Mouse (Mus musculus): ENCODE measurements at regions not wholly inside any gene's neighbourhood (a gene's known extent, or its start where the extent isn't known, plus 50 kb on each side); places are given as distances from the start of the nearest gene placed in this dataset.

DNA sequence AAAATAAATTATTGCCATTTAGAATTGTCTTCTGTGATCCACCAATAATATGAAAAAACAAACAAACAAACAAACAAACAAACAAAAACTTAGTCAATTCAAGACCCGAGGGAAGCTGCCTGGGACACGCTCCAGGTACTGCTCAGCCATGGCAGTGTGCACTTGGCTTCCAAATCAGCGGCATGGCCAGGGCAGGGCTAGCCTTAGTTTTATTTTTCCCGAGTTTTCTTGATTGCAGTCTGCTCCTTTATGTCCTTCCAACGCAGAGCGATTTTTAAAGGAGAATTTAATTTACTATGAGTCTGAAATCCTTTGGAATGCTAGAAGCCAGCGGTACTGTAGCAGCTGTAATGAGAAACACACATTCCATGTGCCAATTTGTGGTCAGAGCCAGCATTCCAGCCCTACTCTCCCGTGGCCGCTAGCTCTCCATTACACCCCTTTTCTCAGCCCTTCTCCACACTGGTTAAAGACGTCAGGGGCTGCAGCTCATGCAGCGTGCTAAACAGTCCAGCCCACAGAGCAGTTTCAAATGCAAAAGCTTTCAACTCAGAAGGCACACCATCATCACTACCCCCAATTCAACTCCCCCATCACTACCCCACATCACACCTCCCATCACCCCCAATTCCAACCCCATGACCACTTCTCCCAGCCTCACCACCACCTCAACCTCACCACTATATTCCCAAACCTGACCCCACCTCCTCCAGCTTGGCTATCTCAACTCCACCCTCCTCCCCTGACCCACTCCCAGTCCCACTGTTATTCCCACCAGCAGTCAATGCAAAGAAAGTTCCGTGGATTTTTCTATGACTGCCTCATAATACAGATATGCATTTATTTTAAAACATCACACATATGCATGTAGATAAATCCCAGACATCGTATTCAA is 187.9 kb upstream of the Gas1 start:
- H3K27ac ChIP-seq: no peak overlapping the region
- peak; percentile 93 for DNase-seq (ENCODE audit: low spot score)
- H3K4me3 ChIP-seq (replicated peaks; ENCODE audit: low read depth, low read length): no peak overlapping the region
- no peaks in the 10 kb centered on the region for H3K36me3 ChIP-seq (ENCODE audit: insufficient read depth, low read length)
- H3K9me3 ChIP-seq (replicated peaks; ENCODE audit: low read length): no peaks in the 10 kb centered on the region
- H3K4me1 ChIP-seq (replicated peaks; ENCODE audit: insufficient read depth, low read length): no peaks in the 10 kb centered on the region; the same call in 1 of the 2 replicates
- WGBS: 31% methylated on average over 13 of the region's 13 CpGs
- no peak overlapping the region for H3K9ac ChIP-seq (ENCODE audit: low read depth, low read length)
- no peak for TF ChIP-seq CTCF (IDR thresholded peaks at IDR 0.05; ENCODE audit: low read depth)
- ATAC-seq (replicated peaks; ENCODE audit: low FRiP score, low read depth): peak; percentile 59; the same call in 1 of the 2 replicates
- 0 out of 2 replicates have a peak overlapping the region, but pooled peaks have one; percentile 7 for H3K4me2 ChIP-seq (ENCODE audit: low read length)
- no peaks in the 10 kb centered on the region for H3K27me3 ChIP-seq (ENCODE audit: insufficient read depth, low read length)

DNA sequence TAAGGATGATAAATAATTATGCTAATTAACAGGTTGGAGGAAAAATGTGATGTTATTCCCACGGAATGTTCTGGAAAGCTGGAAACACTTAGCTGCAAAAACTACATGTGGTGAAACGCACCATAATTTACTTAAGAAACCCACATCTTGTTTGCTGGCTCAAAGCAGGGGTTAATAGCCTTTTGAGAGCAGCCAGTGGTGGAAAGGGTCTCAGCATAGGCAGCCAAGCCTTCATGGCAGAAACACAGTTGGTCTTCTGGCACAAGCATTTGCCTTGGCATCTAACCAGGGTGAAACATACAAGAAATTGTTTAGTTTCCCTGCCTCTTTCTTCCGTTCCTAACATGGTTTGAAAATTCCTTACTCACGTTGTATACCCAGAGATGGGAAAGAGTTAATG is 192.1 kb upstream of the Gas1 start:
- Histone ChIP-seq H3K4me3 (replicated peaks; ENCODE audit: low read depth, low read length) (no peak overlapping the region), H3K27ac (no peak overlapping the region), H3K4me1 (replicated peaks; ENCODE audit: insufficient read depth, low read length) (no peaks in the 10 kb centered on the region; the same call in 1 of the 2 replicates), H3K9ac (ENCODE audit: low read depth, low read length) (no peak overlapping the region), H3K9me3 (replicated peaks; ENCODE audit: low read length) (no peaks in the 10 kb centered on the region), H3K27me3 (ENCODE audit: insufficient read depth, low read length) (no peaks in the 10 kb centered on the region), H3K4me2 (ENCODE audit: low read length) (no peak overlapping the region), H3K36me3 (ENCODE audit: insufficient read depth, low read length) (no peaks in the 10 kb centered on the region)
- no peak for TF ChIP-seq CTCF (IDR thresholded peaks at IDR 0.05; ENCODE audit: low read depth)
- no peak for DNase-seq (ENCODE audit: low spot score)
- ATAC-seq (replicated peaks; ENCODE audit: low FRiP score, low read depth): no peak
- 76% methylated on average over 4 of the region's 4 CpGs for WGBS

DNA sequence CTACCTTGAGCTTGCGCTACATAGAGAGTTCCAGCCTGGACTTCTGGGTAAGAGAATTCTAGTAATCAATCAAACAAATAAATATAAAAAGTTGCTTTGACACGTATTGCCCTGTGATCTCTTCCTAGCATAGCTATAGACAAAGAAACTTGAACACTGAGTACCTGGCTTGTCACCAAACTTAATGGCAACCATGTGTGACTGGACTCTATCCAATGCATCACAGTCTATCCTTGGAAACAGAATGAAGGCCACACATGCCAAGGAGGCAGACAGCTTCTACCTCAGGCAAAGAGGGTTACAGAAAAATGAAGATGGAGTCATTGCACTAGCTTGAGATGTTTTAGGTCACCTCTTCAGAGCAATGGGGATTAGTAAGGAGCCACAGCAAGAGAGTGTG is 194.5 kb upstream of the Gas1 start:
- no peaks in the 10 kb centered on the region for H3K27me3 ChIP-seq (ENCODE audit: insufficient read depth, low read length)
- TF ChIP-seq CTCF (IDR thresholded peaks at IDR 0.05; ENCODE audit: low read depth): no peak
- WGBS: 81% methylated on average over 2 of the region's 2 CpGs
- no peak for ATAC-seq (replicated peaks; ENCODE audit: low FRiP score, low read depth)
- no peak overlapping the region for H3K27ac ChIP-seq
- no peak overlapping the region for H3K4me3 ChIP-seq (replicated peaks; ENCODE audit: low read depth, low read length)
- H3K36me3 ChIP-seq (ENCODE audit: insufficient read depth, low read length): no peaks in the 10 kb centered on the region
- no peak for DNase-seq (ENCODE audit: low spot score)
- H3K9ac ChIP-seq (ENCODE audit: low read depth, low read length): no peak overlapping the region
- no peaks in the 10 kb centered on the region for H3K4me1 ChIP-seq (replicated peaks; ENCODE audit: insufficient read depth, low read length)
- no peaks in the 10 kb centered on the region for H3K9me3 ChIP-seq (replicated peaks; ENCODE audit: low read length)
- H3K4me2 ChIP-seq (ENCODE audit: low read length): no peak overlapping the region

DNA sequence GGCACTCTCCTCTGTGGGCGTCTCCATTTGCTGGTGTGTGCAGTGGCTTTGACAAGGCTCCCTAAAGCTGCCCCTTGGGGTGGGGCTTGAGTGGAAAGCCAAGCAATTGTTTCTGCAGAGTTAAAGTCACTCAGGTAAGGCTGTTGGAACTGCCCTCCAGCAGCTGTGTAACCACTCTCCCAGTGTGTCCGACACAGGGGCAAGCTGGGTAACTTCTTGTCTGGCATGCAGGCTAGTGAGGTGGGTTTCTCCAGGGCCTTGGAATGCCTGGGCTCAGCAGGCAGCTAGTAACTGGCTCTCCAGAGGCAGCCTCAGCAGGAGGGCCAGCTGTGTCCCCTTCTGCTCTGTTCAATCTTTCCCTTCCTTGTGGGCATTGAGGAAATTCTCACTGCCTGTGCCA is 199.5 kb upstream of the Gas1 start:
- Histone ChIP-seq H3K9ac (ENCODE audit: low read depth, low read length) (no peak overlapping the region), H3K4me1 (replicated peaks; ENCODE audit: insufficient read depth, low read length) (no peaks in the 10 kb centered on the region; the same call in 1 of the 2 replicates), H3K9me3 (replicated peaks; ENCODE audit: low read length) (no peaks in the 10 kb centered on the region), H3K36me3 (ENCODE audit: insufficient read depth, low read length) (no peaks in the 10 kb centered on the region), H3K27me3 (ENCODE audit: insufficient read depth, low read length) (no peaks in the 10 kb centered on the region), H3K4me3 (replicated peaks; ENCODE audit: low read depth, low read length) (no peak overlapping the region), H3K27ac (no peak overlapping the region), H3K4me2 (ENCODE audit: low read length) (no peak overlapping the region)
- TF ChIP-seq CTCF (IDR thresholded peaks at IDR 0.05; ENCODE audit: low read depth): no peak
- 69% methylated on average over 2 of the region's 2 CpGs for WGBS
- ATAC-seq (replicated peaks; ENCODE audit: low FRiP score, low read depth) (no peak), DNase-seq (ENCODE audit: low spot score) (no peak)

DNA sequence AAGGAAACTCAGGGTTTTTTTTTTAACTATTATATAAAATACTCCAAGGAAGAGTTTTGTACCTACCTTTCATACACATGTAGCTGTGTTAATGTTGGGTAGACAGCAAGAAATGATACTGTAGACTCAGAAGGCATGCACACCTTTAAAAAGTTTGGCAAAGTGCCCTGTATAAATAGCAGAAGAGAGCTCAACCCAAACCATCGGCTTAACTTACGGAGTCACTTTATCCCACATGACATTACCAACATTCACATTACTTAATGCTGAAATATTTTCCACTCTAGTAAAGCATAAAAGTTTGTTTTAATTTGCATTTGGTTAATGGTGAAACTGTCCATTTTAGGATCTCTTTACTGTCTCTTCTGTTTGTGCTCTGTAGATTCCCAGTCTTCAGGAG is 205.7 kb upstream of the Gas1 start:
- no peak overlapping the region for H3K4me3 ChIP-seq (replicated peaks; ENCODE audit: low read depth, low read length)
- no peaks in the 10 kb centered on the region for H3K4me1 ChIP-seq (replicated peaks; ENCODE audit: insufficient read depth, low read length)
- H3K27ac ChIP-seq: no peak overlapping the region
- no peaks in the 10 kb centered on the region for H3K9me3 ChIP-seq (replicated peaks; ENCODE audit: low read length)
- no peak for DNase-seq (ENCODE audit: low spot score)
- H3K27me3 ChIP-seq (ENCODE audit: insufficient read depth, low read length): no peaks in the 10 kb centered on the region
- WGBS: 67% methylated on average over 2 of the region's 2 CpGs
- no peaks in the 10 kb centered on the region for H3K36me3 ChIP-seq (ENCODE audit: insufficient read depth, low read length)
- H3K4me2 ChIP-seq (ENCODE audit: low read length): no peak overlapping the region
- ATAC-seq (replicated peaks; ENCODE audit: low FRiP score, low read depth): no peak
- no peak overlapping the region for H3K9ac ChIP-seq (ENCODE audit: low read depth, low read length)
- no peak for TF ChIP-seq CTCF (IDR thresholded peaks at IDR 0.05; ENCODE audit: low read depth)

DNA sequence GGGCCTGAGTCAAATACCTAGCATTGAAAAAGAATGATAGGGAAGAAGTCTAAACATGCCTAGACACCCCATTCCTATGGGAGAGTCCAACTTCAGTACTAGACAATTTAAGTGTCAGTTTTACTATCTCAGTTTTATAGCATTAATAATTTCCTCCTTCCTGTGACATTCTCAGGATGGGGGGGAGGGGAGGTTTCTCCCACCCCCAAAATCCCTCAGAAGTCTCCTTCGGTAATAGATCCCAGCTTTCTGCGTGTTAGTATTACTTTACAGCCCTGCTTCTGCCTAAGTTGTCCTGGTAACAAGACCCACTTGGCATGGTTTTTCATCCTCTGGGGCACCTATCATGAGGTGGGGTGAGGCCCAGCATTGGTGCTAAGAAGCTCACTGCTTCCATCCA is 202.9 kb upstream of the Dapk1 start:
- ATAC-seq (replicated peaks; ENCODE audit: low FRiP score, low read depth) (no peak), DNase-seq (ENCODE audit: low spot score) (peak; percentile 47)
- no peaks in the 10 kb centered on the region for H3K36me3 ChIP-seq (ENCODE audit: insufficient read depth, low read length)

More for the DNA sequence above, 202.9 kb upstream of the Dapk1 start:
- Histone ChIP-seq H3K27ac (no peak overlapping the region), H3K4me3 (replicated peaks; ENCODE audit: low read depth, low read length) (no peak overlapping the region), H3K9ac (ENCODE audit: low read depth, low read length) (no peak overlapping the region), H3K27me3 (ENCODE audit: insufficient read depth, low read length) (no peaks in the 10 kb centered on the region), H3K4me2 (ENCODE audit: low read length) (no peak overlapping the region), H3K4me1 (replicated peaks; ENCODE audit: insufficient read depth, low read length) (no peaks in the 10 kb centered on the region), H3K9me3 (replicated peaks; ENCODE audit: low read length) (no peaks in the 10 kb centered on the region)
- TF ChIP-seq CTCF (IDR thresholded peaks at IDR 0.05; ENCODE audit: low read depth): no peak
- WGBS: 30% methylated on average over 2 of the region's 2 CpGs

All from kidney, postnatal 0 days (tissue).